Mouse (Mus musculus): ENCODE data around the gene Klhl21. TPM values are rescaled to one million over a fixed set of nuclear protein-coding genes. Genes with fewer than 3 reads are reported as not detected.

Klhl21 gene
- total and polyA plus RNA-seq, 3 experiments, result 50.4 to 93.5 (median 69.9) TPM

DNA sequence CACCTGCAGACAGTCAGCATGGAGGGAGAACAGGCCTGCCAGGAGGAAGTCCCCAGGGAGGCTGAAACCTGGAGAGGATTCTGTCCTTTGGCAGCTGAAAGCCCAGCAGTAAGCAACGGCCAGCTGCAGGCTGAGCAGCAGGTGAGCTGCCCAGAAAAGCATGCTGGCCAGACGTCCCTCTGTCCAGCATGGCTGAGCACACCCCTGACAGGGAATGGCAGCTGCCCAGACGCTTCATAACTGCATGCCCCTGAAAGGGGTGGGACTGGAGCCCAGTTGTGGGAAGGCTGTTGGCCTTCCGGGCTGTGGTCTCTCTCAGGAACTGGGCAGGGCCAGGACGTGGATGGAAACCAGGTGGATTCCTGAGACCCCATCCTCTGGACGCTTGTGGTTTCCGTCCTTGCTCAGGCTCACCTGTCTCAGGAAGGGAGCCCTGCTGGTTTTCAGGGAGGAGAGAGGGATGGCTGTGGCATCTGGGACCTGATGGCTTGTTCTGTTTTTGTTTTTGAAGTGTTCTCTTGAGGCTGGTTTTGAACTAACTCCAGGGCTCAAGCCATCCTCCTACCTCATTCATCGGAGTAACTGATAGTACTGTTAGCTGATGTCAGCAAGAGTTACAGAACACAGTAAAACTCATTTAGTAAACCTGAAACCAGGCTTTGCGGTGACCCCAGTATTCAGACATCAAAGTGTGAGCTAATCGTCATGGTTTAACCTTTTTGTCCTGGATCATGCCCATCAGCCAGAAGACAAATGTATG is 29.8 kb downstream of the Klhl21 start, which contains the start of gene Tas1r1:
Gene Tas1r1, minus strand, starts transcription at position 344 of the 760 bp plus-strand sequence.
- 32% methylated on average over 10 of the region's 10 CpGs for WGBS
- H3K27ac ChIP-seq, result peak within 1 kb of the TSS; percentile 78
- intact Hi-C loops (cut with DNase I), result loop anchor here (2.0 kb wide), 2 partner anchors 58 kb away; no protein-coding TSS in a partner anchor
- H3K36me3 ChIP-seq (ENCODE audit: control insufficient read depth, insufficient read depth, low read length), result no peaks in the 10 kb centered on the region
- no peak for TF ChIP-seq EP300 (IDR thresholded peaks at IDR 0.05; ENCODE audit: insufficient read depth, low read depth, low read length)
- no peak for TF ChIP-seq CTCF (IDR thresholded peaks at IDR 0.05)
- no peak for TF ChIP-seq POLR2A (IDR thresholded peaks at IDR 0.05; ENCODE audit: insufficient read depth, low read depth, low read length)
- H3K79me2 ChIP-seq (replicated peaks; ENCODE audit: control insufficient read depth, insufficient read depth, low read length), result peaks cover 3% of the 10 kb centered on the region
- peak within 1 kb of the TSS; percentile 99 for H3K9ac ChIP-seq (ENCODE audit: low read depth, low read length)
- peaks cover 2% of the 10 kb centered on the region for H3K4me1 ChIP-seq (ENCODE audit: control insufficient read depth, insufficient read depth, low read length)
- DNase-seq, result no peak
- peak within 1 kb of the TSS; percentile 98 for H3K4me3 ChIP-seq
- no peaks in the 10 kb centered on the region for H3K27me3 ChIP-seq (ENCODE audit: control insufficient read depth, insufficient read depth, low read length)

DNA sequence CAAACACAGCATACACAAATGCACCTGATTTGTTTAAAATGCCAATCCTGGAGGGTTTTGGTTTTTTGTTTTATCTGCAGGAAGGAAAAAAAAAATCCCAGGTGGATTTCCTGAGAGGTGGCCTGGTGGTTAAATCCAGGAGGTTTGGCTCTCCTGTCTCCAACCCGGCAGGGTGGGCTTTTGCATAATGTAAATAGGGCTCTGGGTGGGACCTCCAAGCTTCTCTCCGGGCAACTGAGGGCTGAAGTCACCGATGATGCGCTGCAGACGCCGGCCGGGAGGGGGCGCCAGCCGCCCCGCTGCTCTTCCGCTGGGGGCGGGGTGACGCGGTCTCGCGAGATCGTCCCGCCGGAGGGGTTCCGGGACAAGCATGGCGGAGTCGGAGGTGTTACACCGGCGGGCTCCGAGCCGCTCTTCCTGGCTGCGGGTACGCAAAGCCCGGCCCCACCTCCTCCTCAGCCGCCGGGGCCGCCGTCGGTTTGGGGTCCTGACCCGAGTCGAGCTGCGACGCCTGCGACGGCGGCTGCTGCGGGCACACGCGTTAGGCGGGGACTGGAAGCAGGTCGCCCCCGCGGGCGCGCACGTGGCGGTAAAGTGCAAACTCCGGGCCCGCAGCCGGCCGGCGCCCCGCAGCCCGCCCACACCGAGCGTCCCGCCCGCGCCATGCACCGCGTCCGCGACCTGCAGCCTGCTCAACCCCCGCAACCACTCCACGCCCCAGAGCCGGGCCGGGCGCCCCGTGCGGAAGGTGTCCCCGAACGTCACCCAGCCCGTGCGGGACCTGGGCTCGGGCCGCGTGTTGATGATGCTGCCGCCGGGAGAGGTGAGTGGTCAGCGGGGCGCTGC is 30.6 kb downstream of the Klhl21 start, which contains the start of gene Nol9:
Gene Nol9, plus strand, starts transcription at position 337 of the 846 bp plus-strand sequence.
- Histone ChIP-seq H3K79me2 (replicated peaks; ENCODE audit: control insufficient read depth, insufficient read depth, low read length) (peaks cover 3% of the 10 kb centered on the region), H3K27ac (peak within 1 kb of the TSS; percentile 78), H3K36me3 (ENCODE audit: control insufficient read depth, insufficient read depth, low read length) (no peaks in the 10 kb centered on the region), H3K4me1 (ENCODE audit: control insufficient read depth, insufficient read depth, low read length) (peaks cover 2% of the 10 kb centered on the region), H3K4me3 (peak within 1 kb of the TSS; percentile 98), H3K9ac (ENCODE audit: low read depth, low read length) (peak within 1 kb of the TSS; percentile 99), H3K27me3 (ENCODE audit: control insufficient read depth, insufficient read depth, low read length) (no peaks in the 10 kb centered on the region)
- under 1% methylated on average over 74 of the region's 86 CpGs for WGBS
- TF ChIP-seq POLR2A (IDR thresholded peaks at IDR 0.05; ENCODE audit: insufficient read depth, low read depth, low read length) (peak; percentile 76), CTCF (IDR thresholded peaks at IDR 0.05) (no peak), EP300 (IDR thresholded peaks at IDR 0.05; ENCODE audit: insufficient read depth, low read depth, low read length) (peak; percentile 67; the same call in 1 of the 2 replicates)
- peak; percentile 94 to 98 for DNase-seq
- intact Hi-C loops (cut with DNase I), result loop anchor here (2.0 kb wide), 2 partner anchors 58 kb away; no protein-coding TSS in a partner anchor

DNA sequence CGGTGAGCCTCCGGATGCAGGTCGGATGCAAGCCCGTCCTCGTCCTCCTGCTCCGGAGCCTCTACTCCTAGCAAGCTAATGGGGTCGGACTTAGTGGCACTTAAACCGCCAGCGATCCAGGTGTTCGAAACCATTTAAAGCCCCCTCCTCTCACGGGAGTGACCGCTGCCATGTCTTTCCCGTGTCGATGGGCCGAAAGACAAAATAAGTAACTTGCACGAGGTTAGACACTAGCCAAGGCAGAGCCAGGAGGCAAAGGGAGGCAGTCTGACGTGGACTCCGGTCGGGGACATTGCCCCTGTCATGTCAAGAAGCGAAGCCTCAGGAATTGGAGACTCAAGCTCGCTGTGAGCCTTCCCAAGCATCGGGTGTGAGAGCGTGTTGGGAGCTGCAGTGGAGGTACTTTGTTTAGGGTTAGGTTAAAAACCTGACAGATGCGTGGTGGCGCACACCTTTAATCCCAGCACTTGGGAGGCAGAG is 31.3 kb downstream of the Klhl21 start:
- intact Hi-C loops (cut with DNase I), result loop anchor here (2.0 kb wide), 2 partner anchors 57 to 59 kb away; no protein-coding TSS in a partner anchor
- Histone ChIP-seq H3K36me3 (ENCODE audit: control insufficient read depth, insufficient read depth, low read length) (no peaks in the 10 kb centered on the region), H3K9ac (ENCODE audit: low read depth, low read length) (peak overlapping the region; percentile 99), H3K27me3 (ENCODE audit: control insufficient read depth, insufficient read depth, low read length) (no peaks in the 10 kb centered on the region), H3K4me1 (ENCODE audit: control insufficient read depth, insufficient read depth, low read length) (peaks cover 2% of the 10 kb centered on the region), H3K79me2 (replicated peaks; ENCODE audit: control insufficient read depth, insufficient read depth, low read length) (peaks cover 3% of the 10 kb centered on the region), H3K27ac (peak overlapping the region; percentile 78; the same call in 1 of the 2 replicates), H3K4me3 (peak overlapping the region; percentile 98)
- no peak for TF ChIP-seq EP300 (IDR thresholded peaks at IDR 0.05; ENCODE audit: insufficient read depth, low read depth, low read length)
- TF ChIP-seq POLR2A (IDR thresholded peaks at IDR 0.05; ENCODE audit: insufficient read depth, low read depth, low read length), result no peak
- TF ChIP-seq CTCF (IDR thresholded peaks at IDR 0.05), result no peak
- no peak for DNase-seq
- 3% methylated on average over 25 of the region's 25 CpGs for WGBS

DNA sequence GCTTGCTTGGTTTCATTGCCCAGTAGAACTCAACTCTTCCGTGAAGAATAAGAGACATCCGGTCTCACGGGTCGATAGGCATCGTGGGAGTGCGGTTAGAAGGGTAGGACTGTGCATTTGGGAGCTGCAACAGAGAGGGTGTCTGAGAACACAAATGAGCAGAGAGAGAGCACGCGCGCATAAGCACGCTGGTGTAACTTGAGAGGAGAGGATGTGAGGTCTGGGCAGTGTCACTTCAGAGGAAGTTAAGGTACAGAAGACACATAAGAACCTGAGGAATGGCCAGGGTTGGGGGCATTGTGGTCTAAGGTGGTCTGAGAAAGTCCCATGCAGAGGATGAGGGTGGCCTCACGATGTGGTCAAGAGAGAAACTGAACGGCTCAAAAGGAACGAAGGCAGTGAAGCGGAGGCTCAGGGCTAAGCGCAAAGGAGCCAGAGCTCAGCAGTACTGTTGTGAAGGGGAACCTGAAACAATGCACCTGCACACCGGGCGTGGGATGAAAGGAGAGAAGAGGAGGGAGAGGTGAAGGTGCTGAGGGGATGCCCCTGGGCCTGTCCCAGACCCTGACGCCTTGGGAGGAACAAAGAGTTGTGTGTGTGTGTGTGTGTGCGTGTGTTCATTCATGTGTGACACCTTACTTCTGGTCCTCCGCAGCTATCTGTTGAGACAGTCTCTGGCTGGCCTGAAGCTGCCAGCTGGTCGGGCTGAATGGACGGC is 33.5 kb downstream of the Klhl21 start:
- TF ChIP-seq POLR2A (IDR thresholded peaks at IDR 0.05; ENCODE audit: insufficient read depth, low read depth, low read length) (no peak), EP300 (IDR thresholded peaks at IDR 0.05; ENCODE audit: insufficient read depth, low read depth, low read length) (no peak), CTCF (IDR thresholded peaks at IDR 0.05) (no peak)
- Histone ChIP-seq H3K27ac (no peak overlapping the region), H3K27me3 (ENCODE audit: control insufficient read depth, insufficient read depth, low read length) (no peaks in the 10 kb centered on the region), H3K79me2 (replicated peaks; ENCODE audit: control insufficient read depth, insufficient read depth, low read length) (peaks cover 3% of the 10 kb centered on the region), H3K4me3 (no peak overlapping the region), H3K4me1 (ENCODE audit: control insufficient read depth, insufficient read depth, low read length) (peaks cover 2% of the 10 kb centered on the region), H3K9ac (ENCODE audit: low read depth, low read length) (no peak overlapping the region), H3K36me3 (ENCODE audit: control insufficient read depth, insufficient read depth, low read length) (no peaks in the 10 kb centered on the region)
- 95% methylated on average over 22 of the region's 22 CpGs for WGBS
- DNase-seq, result no peak
- intact Hi-C loops (cut with DNase I), result no loop called here

DNA sequence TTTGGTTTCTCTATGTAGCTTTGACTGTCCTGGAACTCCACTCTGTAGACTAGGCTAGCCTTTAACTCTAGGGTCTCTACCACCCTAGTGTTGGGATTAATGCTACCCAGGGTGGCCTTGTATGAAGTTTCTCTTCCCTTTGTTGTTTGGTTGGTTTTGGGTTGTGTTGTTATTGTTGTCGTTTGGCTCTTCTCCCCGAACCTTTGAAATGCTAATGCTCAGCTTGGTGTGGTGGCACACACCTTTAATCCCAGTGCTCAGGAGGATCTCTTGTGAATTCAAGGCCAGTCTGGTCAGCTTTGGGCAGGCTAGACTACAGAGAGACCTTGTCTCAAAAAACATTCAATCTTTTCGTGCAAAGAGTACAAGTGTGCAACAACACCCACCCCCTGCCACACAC is 34.6 kb downstream of the Klhl21 start:
- DNase-seq, result no peak
- WGBS, result 88% methylated on average over 3 of the region's 3 CpGs
- TF ChIP-seq CTCF (IDR thresholded peaks at IDR 0.05) (no peak), POLR2A (IDR thresholded peaks at IDR 0.05; ENCODE audit: insufficient read depth, low read depth, low read length) (no peak), EP300 (IDR thresholded peaks at IDR 0.05; ENCODE audit: insufficient read depth, low read depth, low read length) (no peak)
- Histone ChIP-seq H3K27me3 (ENCODE audit: control insufficient read depth, insufficient read depth, low read length) (no peaks in the 10 kb centered on the region), H3K36me3 (ENCODE audit: control insufficient read depth, insufficient read depth, low read length) (no peaks in the 10 kb centered on the region), H3K4me1 (ENCODE audit: control insufficient read depth, insufficient read depth, low read length) (peaks cover 2% of the 10 kb centered on the region), H3K9ac (ENCODE audit: low read depth, low read length) (no peak overlapping the region), H3K27ac (no peak overlapping the region), H3K79me2 (replicated peaks; ENCODE audit: control insufficient read depth, insufficient read depth, low read length) (peaks cover 3% of the 10 kb centered on the region), H3K4me3 (no peak overlapping the region)
- intact Hi-C loops (cut with DNase I), result no loop called here
